Mouse (Mus musculus) hindbrain, embryonic 15.5 days (tissue): ENCODE measurements at regions not wholly inside any gene's neighbourhood (a gene's known extent, or its start where the extent isn't known, plus 50 kb on each side); places are given as distances from the start of the nearest gene placed in this dataset.

Experiments used
- ATAC-seq: fragments of 200-750 bp; cut with Nextera tagmentation; 2 replicates; pipeline ENCODE4 v1.8.0; 2017; ENCODE audit warnings: low read depth, moderate number of reproducible peaks, moderate TSS enrichment; ENCODE audit not compliant: low FRiP score
- H3K27ac ChIP-seq: fragments of 300-500 bp; sonication (generic); replicated peaks from 2 replicates; pipeline ENCODE4 v1.5.1; 2015; ENCODE audit warnings: mild to moderate bottlenecking, inconsistent platforms
- H3K27me3 ChIP-seq: fragments of 300-500 bp; sonication (generic); 2 replicates; pipeline ENCODE4 v1.6.1; 2015; ENCODE audit warnings: control low read depth, inconsistent platforms
- H3K36me3 ChIP-seq: fragments of 300-500 bp; sonication (generic); 2 replicates; pipeline ENCODE4 v1.6.1; 2015; ENCODE audit warnings: control low read depth, inconsistent platforms
- H3K4me1 ChIP-seq: fragments of 300-500 bp; sonication (generic); replicated peaks from 2 replicates; pipeline ENCODE4 v1.6.1; 2015; ENCODE audit warnings: control low read depth, inconsistent platforms
- H3K4me2 ChIP-seq: fragments of 300-500 bp; sonication (generic); 2 replicates; pipeline ENCODE4 v1.6.1; 2015; ENCODE audit warnings: moderate library complexity, mild to moderate bottlenecking, inconsistent platforms
- H3K4me3 ChIP-seq: fragments of 300-500 bp; sonication (generic); 2 replicates; pipeline ENCODE4 v1.5.1; 2015; ENCODE audit warnings: mild to moderate bottlenecking, inconsistent platforms
- H3K9ac ChIP-seq: fragments of 300-500 bp; sonication (generic); 2 replicates; pipeline ENCODE4 v1.6.1; 2015; ENCODE audit warnings: inconsistent platforms
- H3K9me3 ChIP-seq: fragments of 300-500 bp; sonication (generic); 2 replicates; pipeline ENCODE4 v1.6.1; 2016; ENCODE audit warnings: control low read depth, inconsistent platforms
- WGBS: fragments of 180-500 bp; shearing (Covaris S2); methylation state at CpG from one replicate; pipeline ENCODE4 v1.1.7; 2015; 5-methylcytosine and 5-hydroxymethylcytosine counted together

- Histone ChIP-seq H3K9ac (no peak overlapping the region), H3K27me3 (no peaks in the 10 kb centered on the region), H3K4me3 (no peak overlapping the region), H3K27ac (no peak overlapping the region), H3K4me1 (no peaks in the 10 kb centered on the region), H3K4me2 (no peak overlapping the region), H3K9me3 (no peaks in the 10 kb centered on the region), H3K36me3 (no peaks in the 10 kb centered on the region)
- no peak for ATAC-seq
- 47% methylated on average over 3 of the region's 3 CpGs for WGBS
Observed at GRCm38 (mm10) chr1:29261375-29261774, 481.3 kb upstream of the Gm597 start.

GRCm38 (mm10) chr1:29216766-29217581 lies 436.9 kb upstream of the Gm597 start:
- no peak overlapping the region for H3K4me3 ChIP-seq
- H3K27ac ChIP-seq: peak overlapping the region; percentile 29; the same call in 1 of the 2 replicates
- no peaks in the 10 kb centered on the region for H3K27me3 ChIP-seq
- peaks cover 5% of the 10 kb centered on the region for H3K4me1 ChIP-seq
- H3K4me2 ChIP-seq: no peak overlapping the region
- ATAC-seq: peak; percentile 81
- H3K36me3 ChIP-seq: no peaks in the 10 kb centered on the region
- H3K9me3 ChIP-seq: no peaks in the 10 kb centered on the region
- WGBS: 32% methylated on average over 3 of the region's 3 CpGs
- no peak overlapping the region for H3K9ac ChIP-seq
